Mouse (Mus musculus) ovary, adult 10 weeks (tissue): ENCODE results near the gene Ptpn12. TPM values are rescaled to one million over a fixed set of nuclear protein-coding genes. Genes with fewer than 3 reads are reported as not detected.

Experiments used
- polyA plus RNA-seq: library from polyadenylated mRNA; stranded (reverse); fragments of 350-450 nt; fragmentation: Illumina TruSeq; extraction: RNeasy Lipid Tissue Mini Kit (QIAGEN cat#74804); gene quantifications from one replicate; pipeline ENCODE4 v1.2.3, GENCODE M21; 2014

Ptpn12 gene
- polyA plus RNA-seq, result 154 TPM

DNA sequence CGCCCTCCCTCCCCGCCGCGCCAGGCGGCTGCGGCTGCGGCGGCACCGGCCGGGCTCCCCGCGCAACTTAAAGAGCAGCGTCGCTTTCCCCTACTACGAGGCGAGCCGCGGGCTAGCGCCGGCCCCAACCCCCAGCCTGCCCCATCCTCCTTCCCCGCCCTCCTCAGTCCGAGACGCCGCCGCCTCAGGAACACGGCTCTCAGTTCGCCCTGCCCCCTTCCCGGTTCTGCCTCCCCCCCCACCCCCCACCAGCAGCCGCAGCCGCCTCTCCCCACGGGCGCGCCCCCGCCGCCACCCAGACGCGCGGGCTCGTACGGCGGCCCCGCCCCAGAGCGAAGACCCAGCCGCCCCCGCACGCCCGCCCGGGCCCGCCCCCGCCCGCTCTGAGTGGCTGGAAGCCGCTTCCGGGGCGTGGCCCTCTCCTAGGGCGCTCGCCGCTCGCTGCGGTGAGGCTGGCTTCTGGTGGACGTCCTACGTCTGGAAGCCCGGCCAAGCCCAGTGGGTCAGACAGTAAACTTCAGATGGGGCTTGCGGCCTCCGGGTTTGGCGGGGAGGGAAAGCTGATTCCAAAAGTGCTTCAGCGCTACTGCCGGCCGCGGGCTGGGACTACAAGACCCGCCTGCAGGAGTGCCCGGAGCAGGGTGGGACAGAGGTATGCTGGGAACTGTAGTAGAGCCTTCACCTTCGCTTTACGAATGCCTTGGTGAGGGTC, at the start of gene Ptpn12:
Gene Ptpn12 (minus strand): TSS at position 92 of the 712 bp plus-strand sequence.

DNA sequence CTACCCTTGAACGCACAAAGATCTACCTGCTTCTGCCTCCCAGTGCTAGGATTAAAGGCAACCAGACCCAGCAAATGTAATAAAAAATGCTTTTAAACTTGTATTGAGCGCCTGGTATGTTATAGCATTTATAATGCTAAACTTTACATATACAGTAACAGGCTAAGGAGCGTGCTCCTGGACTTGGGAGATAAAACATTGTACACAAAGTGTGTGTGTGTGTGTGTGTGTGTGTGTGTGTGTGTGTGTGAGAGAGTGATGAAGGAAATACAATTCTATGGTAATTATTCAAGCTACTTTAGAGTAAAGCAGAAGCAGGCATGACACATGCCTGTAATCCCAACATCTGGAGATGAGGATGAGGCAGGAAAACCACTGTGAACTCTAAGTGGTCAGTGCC, 99.4 kb downstream of the Ptpn12 start, which contains the start of gene Rsbn1l:
Gene Rsbn1l (minus strand): TSS at position 101 of the 400 bp plus-strand sequence.

Other genes with a start within 250 kb of the Ptpn12 start
- gene Phtf2, start 173.8 kb downstream of the Ptpn12 start, polyA plus RNA-seq, result 32.1 TPM
- 38.5 TPM for gene Tmem60, start 173.7 kb downstream of the Ptpn12 start, polyA plus RNA-seq
- 71.0 TPM for gene Rsbn1l, start 99.5 kb downstream of the Ptpn12 start, polyA plus RNA-seq
- gene Gsap, start 130.3 kb upstream of the Ptpn12 start, polyA plus RNA-seq, result 8.0 TPM